Mouse (Mus musculus): ENCODE measurements around the gene Tapbpl. TPM values are rescaled to one million over a fixed set of nuclear protein-coding genes. Genes with fewer than 3 reads are reported as not detected.

Tapbpl gene
- polyA plus RNA-seq, 1 experiment from 2014 or later: 9.6 TPM

DNA sequence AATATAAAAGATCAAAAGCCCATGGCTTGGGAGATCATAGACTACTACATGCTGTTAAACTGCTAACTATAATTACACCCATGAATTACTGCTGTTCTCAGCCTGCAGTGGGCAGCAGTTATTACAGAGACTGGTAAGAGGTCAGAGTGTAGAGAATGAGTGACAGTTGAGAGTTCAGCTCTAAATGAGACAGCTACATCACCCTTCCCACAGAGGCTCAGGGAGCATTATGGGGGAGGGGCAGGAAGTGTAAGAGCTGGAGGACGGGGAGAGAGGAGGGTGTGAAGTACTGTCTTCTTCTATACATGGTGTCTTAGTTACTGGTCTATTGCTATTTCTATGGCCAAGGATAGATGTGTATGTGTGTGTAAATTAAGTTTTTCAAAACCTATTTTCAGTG, 12.9 kb upstream of the Tapbpl start:
- Histone ChIP-seq H3K9me3 (replicated peaks; ENCODE audit: control insufficient read depth, low read length) (no peaks in the 10 kb centered on the region), H3K36me3 (ENCODE audit: control insufficient read depth, insufficient read depth, low read length) (no peaks in the 10 kb centered on the region), H3K4me3 (replicated peaks; ENCODE audit: low read length) (no peak overlapping the region), H3K4me1 (ENCODE audit: control insufficient read depth, insufficient read depth, low read length) (no peaks in the 10 kb centered on the region), H3K27ac (ENCODE audit: low read length) (no peak overlapping the region), H3K27me3 (ENCODE audit: control insufficient read depth, insufficient read depth, low read length) (no peaks in the 10 kb centered on the region), H3K4me2 (ENCODE audit: low read depth, low read length) (no peak overlapping the region), H3K9ac (ENCODE audit: low read length) (no peak overlapping the region)
- 24% methylated on average over 1 of the region's 1 CpGs for WGBS
- no peak for ATAC-seq (ENCODE audit: insufficient read depth, low FRiP score)

DNA sequence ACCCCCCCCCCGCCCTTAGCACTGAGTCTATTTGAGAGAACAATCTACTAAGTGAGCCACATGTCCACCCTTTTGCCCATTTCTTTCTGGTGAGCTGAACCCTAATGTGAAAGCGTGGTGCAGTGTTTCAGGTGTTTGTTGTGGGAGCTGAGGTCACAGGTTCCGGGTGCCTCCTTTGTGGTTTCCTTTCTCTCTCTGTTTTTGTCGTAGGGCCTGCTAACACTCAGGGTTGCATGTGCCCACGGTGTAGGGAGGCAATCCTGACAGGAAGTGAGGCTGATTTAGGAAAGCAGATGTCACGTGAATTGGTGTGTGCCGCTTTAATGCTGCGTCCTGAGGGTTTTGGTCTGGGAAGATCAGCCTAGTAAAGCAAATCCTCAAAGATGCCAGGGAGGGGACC, 9.9 kb upstream of the Tapbpl start:
- WGBS: 81% methylated on average over 8 of the region's 8 CpGs
- H3K9ac ChIP-seq (ENCODE audit: low read length): no peak overlapping the region
- H3K36me3 ChIP-seq (ENCODE audit: control insufficient read depth, insufficient read depth, low read length): no peaks in the 10 kb centered on the region
- no peaks in the 10 kb centered on the region for H3K9me3 ChIP-seq (replicated peaks; ENCODE audit: control insufficient read depth, low read length)
- ATAC-seq (ENCODE audit: insufficient read depth, low FRiP score): no peak
- H3K4me2 ChIP-seq (ENCODE audit: low read depth, low read length): no peak overlapping the region
- H3K27ac ChIP-seq (ENCODE audit: low read length): no peak overlapping the region
- H3K4me1 ChIP-seq (ENCODE audit: control insufficient read depth, insufficient read depth, low read length): no peaks in the 10 kb centered on the region
- H3K4me3 ChIP-seq (replicated peaks; ENCODE audit: low read length): no peak overlapping the region
- H3K27me3 ChIP-seq (ENCODE audit: control insufficient read depth, insufficient read depth, low read length): no peaks in the 10 kb centered on the region

DNA sequence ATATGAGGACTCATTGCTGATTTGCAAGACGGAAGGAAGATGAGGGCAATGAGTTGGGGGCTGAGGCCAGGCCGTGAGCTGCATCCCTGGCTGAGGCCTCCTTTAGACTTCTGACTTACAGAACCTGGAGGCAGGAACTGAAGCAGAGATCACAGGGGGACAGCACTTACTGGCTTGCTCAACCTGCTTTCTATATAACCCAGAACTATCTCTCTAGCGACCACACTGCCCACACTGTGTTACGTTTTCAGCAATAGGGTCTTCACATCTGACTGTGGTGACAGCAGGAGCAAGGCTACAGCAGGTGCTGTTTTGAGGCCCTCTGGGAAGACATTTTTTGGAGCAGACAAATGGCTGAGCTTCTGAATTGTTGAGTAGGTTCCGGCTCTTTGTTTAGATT, 9.0 kb upstream of the Tapbpl start:
- no peak overlapping the region for H3K4me2 ChIP-seq (ENCODE audit: low read depth, low read length)
- ATAC-seq (ENCODE audit: insufficient read depth, low FRiP score): no peak
- 78% methylated on average over 5 of the region's 5 CpGs for WGBS

DNA sequence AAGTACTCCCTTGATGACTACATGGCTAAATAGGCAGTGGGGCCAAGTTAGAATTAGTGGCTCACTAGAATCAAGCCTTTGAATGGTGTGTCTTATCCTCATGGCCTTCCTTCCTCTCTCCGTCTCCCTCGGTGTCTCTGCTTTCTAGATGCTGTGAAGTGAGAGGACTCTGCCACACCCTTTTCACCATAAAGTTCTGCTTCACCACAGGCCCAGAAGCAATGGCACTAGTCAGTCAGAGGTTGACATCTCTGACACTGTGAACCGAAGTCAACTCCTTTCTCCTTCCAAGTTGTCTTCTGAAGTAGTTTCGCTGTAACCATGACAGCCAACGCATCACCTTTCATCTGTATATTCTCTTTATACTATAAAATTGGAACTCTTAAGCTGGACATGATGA, 7.9 kb upstream of the Tapbpl start:
- Histone ChIP-seq H3K9me3 (replicated peaks; ENCODE audit: control insufficient read depth, low read length) (no peaks in the 10 kb centered on the region), H3K4me3 (replicated peaks; ENCODE audit: low read length) (no peak overlapping the region), H3K27ac (ENCODE audit: low read length) (no peak overlapping the region), H3K4me2 (ENCODE audit: low read depth, low read length) (no peak overlapping the region), H3K9ac (ENCODE audit: low read length) (no peak overlapping the region), H3K36me3 (ENCODE audit: control insufficient read depth, insufficient read depth, low read length) (no peaks in the 10 kb centered on the region), H3K27me3 (ENCODE audit: control insufficient read depth, insufficient read depth, low read length) (no peaks in the 10 kb centered on the region), H3K4me1 (ENCODE audit: control insufficient read depth, insufficient read depth, low read length) (no peaks in the 10 kb centered on the region)
- WGBS: 91% methylated on average over 5 of the region's 5 CpGs
- no peak for ATAC-seq (ENCODE audit: insufficient read depth, low FRiP score)

More for the DNA sequence above, 9.0 kb upstream of the Tapbpl start:
- Histone ChIP-seq H3K4me1 (ENCODE audit: control insufficient read depth, insufficient read depth, low read length) (no peaks in the 10 kb centered on the region), H3K36me3 (ENCODE audit: control insufficient read depth, insufficient read depth, low read length) (no peaks in the 10 kb centered on the region), H3K9me3 (replicated peaks; ENCODE audit: control insufficient read depth, low read length) (no peaks in the 10 kb centered on the region), H3K27ac (ENCODE audit: low read length) (no peak overlapping the region), H3K9ac (ENCODE audit: low read length) (no peak overlapping the region), H3K4me3 (replicated peaks; ENCODE audit: low read length) (no peak overlapping the region), H3K27me3 (ENCODE audit: control insufficient read depth, insufficient read depth, low read length) (no peaks in the 10 kb centered on the region)

DNA sequence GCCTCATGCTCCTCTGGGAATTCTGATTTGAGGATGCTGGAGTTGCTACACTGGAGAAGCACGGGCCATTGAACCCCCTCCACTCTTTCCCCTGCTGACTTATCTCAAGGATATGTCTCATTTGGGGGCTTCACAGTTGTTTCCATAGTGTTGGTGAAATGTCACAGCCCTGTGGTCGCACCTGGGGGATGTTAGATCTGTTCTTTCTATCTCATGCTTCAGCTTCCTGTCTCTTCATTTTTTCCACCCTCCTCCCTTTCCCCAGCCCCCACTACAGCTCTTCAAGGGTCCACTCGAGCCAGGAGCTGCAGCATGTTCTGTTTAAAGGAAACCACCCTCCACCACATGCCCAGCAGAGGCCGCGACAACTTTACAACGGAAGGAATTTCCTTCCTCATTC, 6.7 kb upstream of the Tapbpl start:
- WGBS: 61% methylated on average over 6 of the region's 6 CpGs
- no peaks in the 10 kb centered on the region for H3K27me3 ChIP-seq (ENCODE audit: control insufficient read depth, insufficient read depth, low read length)
- H3K4me3 ChIP-seq (replicated peaks; ENCODE audit: low read length): no peak overlapping the region

DNA sequence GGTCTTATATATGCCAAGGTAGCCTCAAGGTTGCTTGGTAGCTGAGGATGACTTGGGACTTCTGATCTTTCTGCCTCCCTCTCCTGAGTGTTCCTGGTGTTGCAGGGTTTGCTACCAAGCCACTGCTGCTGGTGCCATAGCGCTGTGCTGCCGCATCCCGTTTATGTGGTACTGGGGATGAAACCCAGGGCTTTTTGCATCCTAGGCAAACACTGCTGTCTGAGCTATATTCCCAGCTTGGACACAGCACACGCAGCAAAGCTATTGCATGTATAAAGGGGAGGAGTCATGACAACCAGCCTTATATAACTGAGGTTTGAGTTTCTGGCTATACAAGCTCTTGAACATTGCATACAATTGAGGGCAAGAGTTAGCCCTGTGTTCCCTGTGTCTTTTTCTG, 5.8 kb upstream of the Tapbpl start:
- Histone ChIP-seq H3K4me3 (replicated peaks; ENCODE audit: low read length) (no peak overlapping the region), H3K36me3 (ENCODE audit: control insufficient read depth, insufficient read depth, low read length) (no peaks in the 10 kb centered on the region), H3K9me3 (replicated peaks; ENCODE audit: control insufficient read depth, low read length) (no peaks in the 10 kb centered on the region), H3K4me2 (ENCODE audit: low read depth, low read length) (no peak overlapping the region), H3K4me1 (ENCODE audit: control insufficient read depth, insufficient read depth, low read length) (peaks cover 8% of the 10 kb centered on the region; the same call in 1 of the 2 replicates), H3K27me3 (ENCODE audit: control insufficient read depth, insufficient read depth, low read length) (no peaks in the 10 kb centered on the region), H3K27ac (ENCODE audit: low read length) (no peak overlapping the region), H3K9ac (ENCODE audit: low read length) (no peak overlapping the region)
- 75% methylated on average over 4 of the region's 4 CpGs for WGBS
- ATAC-seq (ENCODE audit: insufficient read depth, low FRiP score): no peak

More for the DNA sequence above, 6.7 kb upstream of the Tapbpl start:
- no peaks in the 10 kb centered on the region for H3K9me3 ChIP-seq (replicated peaks; ENCODE audit: control insufficient read depth, low read length)
- no peak overlapping the region for H3K27ac ChIP-seq (ENCODE audit: low read length)
- no peaks in the 10 kb centered on the region for H3K36me3 ChIP-seq (ENCODE audit: control insufficient read depth, insufficient read depth, low read length)
- no peak overlapping the region for H3K9ac ChIP-seq (ENCODE audit: low read length)
- no peak overlapping the region for H3K4me2 ChIP-seq (ENCODE audit: low read depth, low read length)
- H3K4me1 ChIP-seq (ENCODE audit: control insufficient read depth, insufficient read depth, low read length): peaks cover 8% of the 10 kb centered on the region; the same call in 1 of the 2 replicates
- ATAC-seq (ENCODE audit: insufficient read depth, low FRiP score): no peak

DNA sequence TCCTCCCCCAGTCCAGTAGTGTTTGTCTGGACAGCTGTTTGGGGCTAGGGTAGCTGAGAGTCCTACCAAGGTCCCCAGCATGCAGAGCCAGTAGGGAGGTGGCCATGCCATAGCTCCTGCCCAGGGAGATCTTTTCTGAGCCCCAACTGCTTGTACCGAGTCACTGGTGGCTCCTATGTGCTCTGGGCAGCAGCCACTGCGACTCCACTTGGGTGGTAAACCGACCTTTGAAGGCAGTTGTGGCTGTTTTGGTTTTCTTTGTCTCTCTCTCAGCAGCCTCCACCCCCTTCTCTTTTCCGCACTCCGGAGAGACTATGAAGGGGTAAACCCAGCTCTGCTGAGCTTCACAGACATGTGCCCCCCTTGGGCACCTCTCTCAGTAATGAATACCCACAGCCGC, 5.1 kb upstream of the Tapbpl start, which contains the start of gene Cd27:
TSS of gene Cd27 (minus strand) at position 229 of the 400 bp plus-strand sequence.
- no peaks in the 10 kb centered on the region for H3K27me3 ChIP-seq (ENCODE audit: control insufficient read depth, insufficient read depth, low read length)
- ATAC-seq (ENCODE audit: insufficient read depth, low FRiP score): no peak
- no peak within 1 kb of the TSS for H3K4me2 ChIP-seq (ENCODE audit: low read depth, low read length)
- H3K4me3 ChIP-seq (replicated peaks; ENCODE audit: low read length): no peak within 1 kb of the TSS
- no peaks in the 10 kb centered on the region for H3K36me3 ChIP-seq (ENCODE audit: control insufficient read depth, insufficient read depth, low read length)
- no peak within 1 kb of the TSS for H3K27ac ChIP-seq (ENCODE audit: low read length)
- peaks cover 14% of the 10 kb centered on the region; the same call in 1 of the 2 replicates for H3K4me1 ChIP-seq (ENCODE audit: control insufficient read depth, insufficient read depth, low read length)
- 62% methylated on average over 6 of the region's 6 CpGs for WGBS
- no peaks in the 10 kb centered on the region for H3K9me3 ChIP-seq (replicated peaks; ENCODE audit: control insufficient read depth, low read length)
- no peak within 1 kb of the TSS for H3K9ac ChIP-seq (ENCODE audit: low read length)

DNA sequence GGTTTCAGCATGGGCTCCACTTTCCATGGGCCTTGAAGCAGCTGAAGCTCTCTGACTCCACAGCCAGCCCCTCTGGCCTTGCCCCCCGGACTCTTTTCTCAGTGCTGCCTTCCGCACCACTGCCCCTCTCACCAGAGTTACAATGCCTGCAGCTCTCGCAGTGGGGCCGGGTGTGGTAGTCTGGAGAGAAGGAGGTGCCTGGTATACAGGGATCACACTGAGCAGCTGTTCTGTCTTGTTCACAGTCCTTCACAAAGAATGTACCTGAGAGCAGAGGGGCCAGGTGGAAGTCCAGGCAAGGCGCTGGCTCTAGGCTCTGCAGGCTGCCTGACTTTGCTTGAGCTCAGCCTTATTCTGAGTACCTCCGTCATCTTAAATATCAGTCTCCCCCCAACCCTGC, 4.7 kb upstream of the Tapbpl start:
- Histone ChIP-seq H3K27ac (ENCODE audit: low read length) (no peak overlapping the region), H3K4me1 (ENCODE audit: control insufficient read depth, insufficient read depth, low read length) (peaks cover 15% of the 10 kb centered on the region; the same call in 1 of the 2 replicates), H3K4me2 (ENCODE audit: low read depth, low read length) (no peak overlapping the region), H3K4me3 (replicated peaks; ENCODE audit: low read length) (no peak overlapping the region), H3K27me3 (ENCODE audit: control insufficient read depth, insufficient read depth, low read length) (no peaks in the 10 kb centered on the region), H3K36me3 (ENCODE audit: control insufficient read depth, insufficient read depth, low read length) (no peaks in the 10 kb centered on the region), H3K9ac (ENCODE audit: low read length) (no peak overlapping the region), H3K9me3 (replicated peaks; ENCODE audit: control insufficient read depth, low read length) (no peaks in the 10 kb centered on the region)
- WGBS: 77% methylated on average over 6 of the region's 6 CpGs
- no peak for ATAC-seq (ENCODE audit: insufficient read depth, low FRiP score)

DNA sequence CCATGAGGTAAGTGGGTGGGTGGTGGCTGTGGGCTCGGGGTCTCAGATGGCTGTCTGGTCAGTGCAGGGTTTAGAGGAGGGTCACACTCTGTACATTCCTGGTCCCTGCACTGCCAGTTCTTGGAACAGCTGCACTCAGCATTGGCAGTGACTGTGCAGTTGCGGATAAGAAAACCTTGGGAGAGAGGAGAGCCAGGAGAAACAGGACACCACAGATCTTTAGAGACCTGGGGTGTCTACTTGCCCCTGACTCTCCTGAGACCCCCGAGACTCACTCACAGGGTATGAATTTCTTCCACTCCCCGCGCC, 2.8 kb upstream of the Tapbpl start:
- WGBS: 55% methylated on average over 5 of the region's 5 CpGs
- H3K27ac ChIP-seq (ENCODE audit: low read length): no peak overlapping the region
- no peaks in the 10 kb centered on the region for H3K36me3 ChIP-seq (ENCODE audit: control insufficient read depth, insufficient read depth, low read length)
- no peak overlapping the region for H3K4me3 ChIP-seq (replicated peaks; ENCODE audit: low read length)
- no peaks in the 10 kb centered on the region for H3K9me3 ChIP-seq (replicated peaks; ENCODE audit: control insufficient read depth, low read length)
- peaks cover 19% of the 10 kb centered on the region; the same call in 1 of the 2 replicates for H3K4me1 ChIP-seq (ENCODE audit: control insufficient read depth, insufficient read depth, low read length)
- no peak overlapping the region for H3K4me2 ChIP-seq (ENCODE audit: low read depth, low read length)
- ATAC-seq (ENCODE audit: insufficient read depth, low FRiP score): no peak
- H3K27me3 ChIP-seq (ENCODE audit: control insufficient read depth, insufficient read depth, low read length): no peaks in the 10 kb centered on the region
- no peak overlapping the region for H3K9ac ChIP-seq (ENCODE audit: low read length)

Measured in stomach, embryonic 16.5 days (tissue).